Mouse (Mus musculus) heart, adult 2 months (tissue): ENCODE results near the gene Wdr70. TPM values are rescaled to one million over a fixed set of nuclear protein-coding genes. Genes with fewer than 3 reads are reported as not detected.
A peak's percentile ranks its signal among the peaks of the same experiment; 100 is the strongest.

Experiments used
- DNase-seq, 2 experiments: peaks; one replicate each; pipeline ENCODE4 v3.0.0; 2021
- H3K27ac ChIP-seq: fragments of 200-600 bp; 2 replicates; pipeline ENCODE4 v1.8.1; 2022
- H3K27me3 ChIP-seq: fragments of 200-500 bp; 2 replicates; pipeline ENCODE4 v1.6.1; 2012; ENCODE audit warnings: mild to moderate bottlenecking, low read length, inconsistent platforms, mixed read lengths; ENCODE audit not compliant: control insufficient read depth, insufficient read depth
- H3K36me3 ChIP-seq: fragments of 200-500 bp; 2 replicates; pipeline ENCODE4 v1.6.1; 2012; ENCODE audit warnings: low read length, inconsistent platforms; ENCODE audit not compliant: control insufficient read depth, insufficient read depth
- H3K4me1 ChIP-seq: fragments of 200-500 bp; 2 replicates; pipeline ENCODE4 v1.6.1; 2011; ENCODE audit warnings: low read length; ENCODE audit not compliant: control insufficient read depth, insufficient read depth
- H3K4me3 ChIP-seq: fragments of 200-600 bp; 2 replicates; pipeline ENCODE4 v1.8.1; 2022
- H3K79me2 ChIP-seq: fragments of 200-500 bp; replicated peaks from 2 replicates; pipeline ENCODE4 v1.6.1; 2012; ENCODE audit warnings: mild to moderate bottlenecking, inconsistent platforms, low read length, moderate library complexity, mixed read lengths; ENCODE audit not compliant: control insufficient read depth, insufficient read depth
- H3K9ac ChIP-seq: fragments of 200-500 bp; 2 replicates; pipeline ENCODE4 v1.6.1; 2012; ENCODE audit warnings: low read depth, mild to moderate bottlenecking, control low read depth, inconsistent platforms, low read length, mixed read lengths
- CTCF ChIP-seq: fragments of 200-600 bp; IDR thresholded peaks from 2 replicates; pipeline ENCODE4 v1.8.1; 2022; ENCODE audit warnings: antibody characterized with exemption, mild to moderate bottlenecking, moderate library complexity
- EP300 ChIP-seq: fragments of 200-500 bp; IDR thresholded peaks from 2 replicates; pipeline ENCODE4 v1.6.1; 2011; ENCODE audit warnings: low read depth, low read length, control low read depth; ENCODE audit not compliant: insufficient read depth
- POLR2A ChIP-seq: fragments of 200-500 bp; IDR thresholded peaks from 2 replicates; pipeline ENCODE4 v1.6.1; 2011; ENCODE audit warnings: mild to moderate bottlenecking, low read depth, low read length, control low read depth; ENCODE audit not compliant: insufficient read depth
- WGBS: fragments of 180-500 bp; shearing (Covaris S2); methylation state at CpG from one replicate; pipeline ENCODE4 v1.1.7; 2018; 5-methylcytosine and 5-hydroxymethylcytosine counted together
- intact Hi-C: fragments of 180-260 bp; cut with DNase I; formaldehyde crosslinking; loops from one replicate; pipeline ENCODE4 v1.15.1; 2025
- polyA plus RNA-seq: library from polyadenylated mRNA; depleted of rRNA; stranded (reverse); fragments of >200 nt; gene quantifications from 2 replicates; pipeline ENCODE4 v1.2.3, GENCODE M21; 2012
- total RNA-seq, 2 experiments: library from RNA; stranded (reverse); gene quantifications; 2 replicates each; pipeline ENCODE4 v1.2.3; 2021

The Wdr70 gene
- total and polyA plus RNA-seq, 3 experiments, result 12.1 to 21.1 (median 20.7) TPM

- no peaks in the 10 kb centered on the region for H3K4me1 ChIP-seq
- H3K79me2 ChIP-seq, result no peaks in the 10 kb centered on the region
- H3K36me3 ChIP-seq, result no peaks in the 10 kb centered on the region
- TF ChIP-seq CTCF (no peak), POLR2A (no peak), EP300 (no peak)
- no peak overlapping the region for H3K9ac ChIP-seq
- 94% methylated on average over 14 of the region's 14 CpGs for WGBS
- no peak overlapping the region for H3K4me3 ChIP-seq
- no peaks in the 10 kb centered on the region for H3K27me3 ChIP-seq
- no peak overlapping the region for H3K27ac ChIP-seq
- DNase-seq, result no peak
- intact Hi-C loops, result no loop called here
Observed at GRCm38 (mm10) chr15:7922291-7923037, 176.5 kb downstream of the Wdr70 start.

- no peaks in the 10 kb centered on the region for H3K36me3 ChIP-seq
- intact Hi-C loops, result no loop called here
- no peaks in the 10 kb centered on the region for H3K4me1 ChIP-seq
- no peaks in the 10 kb centered on the region for H3K27me3 ChIP-seq
- no peak overlapping the region for H3K9ac ChIP-seq
- DNase-seq, result no peak
- H3K79me2 ChIP-seq, result no peaks in the 10 kb centered on the region
- TF ChIP-seq POLR2A (no peak), CTCF (no peak), EP300 (no peak)
- 87% methylated on average over 6 of the region's 6 CpGs for whole genome bisulfite sequencing
- no peak overlapping the region for H3K27ac ChIP-seq
- no peak overlapping the region for H3K4me3 ChIP-seq
Observed at GRCm38 (mm10) chr15:7921124-7921523, 177.9 kb downstream of the Wdr70 start.

- 54% methylated on average over 5 of the region's 5 CpGs for WGBS
- H3K27ac ChIP-seq, result no peak overlapping the region
- no peaks in the 10 kb centered on the region for H3K79me2 ChIP-seq
- intact Hi-C loops, result no loop called here
- no peak for TF ChIP-seq POLR2A
- no peak for TF ChIP-seq CTCF
- no peak for TF ChIP-seq EP300
- H3K9ac ChIP-seq, result no peak overlapping the region
- H3K4me3 ChIP-seq, result no peak overlapping the region
- no peaks in the 10 kb centered on the region for H3K36me3 ChIP-seq
- no peaks in the 10 kb centered on the region for H3K27me3 ChIP-seq
- no peak for DNase-seq
- no peaks in the 10 kb centered on the region for H3K4me1 ChIP-seq
Observed at GRCm38 (mm10) chr15:7906491-7907035, 192.4 kb downstream of the Wdr70 start.

- DNase-seq, result no peak
- H3K9ac ChIP-seq, result no peak overlapping the region
- H3K27ac ChIP-seq, result no peak overlapping the region
- TF ChIP-seq CTCF, result peak; percentile 59
- TF ChIP-seq EP300, result no peak
- no peaks in the 10 kb centered on the region for H3K27me3 ChIP-seq
- no peak overlapping the region for H3K4me3 ChIP-seq
- WGBS, result 96% methylated on average over 6 of the region's 6 CpGs
- no peaks in the 10 kb centered on the region for H3K79me2 ChIP-seq
- intact Hi-C loops, result no loop called here
- H3K36me3 ChIP-seq, result no peaks in the 10 kb centered on the region
- no peaks in the 10 kb centered on the region for H3K4me1 ChIP-seq
Observed at GRCm38 (mm10) chr15:7899286-7899685, 199.7 kb downstream of the Wdr70 start.

GRCm38 (mm10) chr15:7891547-7892282 is 207.3 kb downstream of the Wdr70 start:
- Histone ChIP-seq H3K27me3 (no peaks in the 10 kb centered on the region), H3K4me1 (no peaks in the 10 kb centered on the region), H3K36me3 (no peaks in the 10 kb centered on the region), H3K27ac (no peak overlapping the region), H3K4me3 (no peak overlapping the region), H3K9ac (no peak overlapping the region), H3K79me2 (no peaks in the 10 kb centered on the region)
- WGBS, result 41% methylated on average over 9 of the region's 9 CpGs
- no peak for TF ChIP-seq CTCF
- intact Hi-C loops, result no loop called here
- no peak for DNase-seq

GRCm38 (mm10) chr15:7890286-7890685 is 208.7 kb downstream of the Wdr70 start:
- no peaks in the 10 kb centered on the region for H3K4me1 ChIP-seq
- H3K36me3 ChIP-seq, result no peaks in the 10 kb centered on the region
- no peak for TF ChIP-seq EP300
- H3K27ac ChIP-seq, result no peak overlapping the region
- no peak overlapping the region for H3K4me3 ChIP-seq
- no peak for DNase-seq
- H3K27me3 ChIP-seq, result no peaks in the 10 kb centered on the region
- no peak overlapping the region for H3K9ac ChIP-seq
- no peaks in the 10 kb centered on the region for H3K79me2 ChIP-seq
- 87% methylated on average over 5 of the region's 5 CpGs for WGBS
- intact Hi-C loops, result no loop called here
